Mouse (Mus musculus): Measurements from ENCODE around the gene Lrrc20.

Lrrc20 gene

DNA sequence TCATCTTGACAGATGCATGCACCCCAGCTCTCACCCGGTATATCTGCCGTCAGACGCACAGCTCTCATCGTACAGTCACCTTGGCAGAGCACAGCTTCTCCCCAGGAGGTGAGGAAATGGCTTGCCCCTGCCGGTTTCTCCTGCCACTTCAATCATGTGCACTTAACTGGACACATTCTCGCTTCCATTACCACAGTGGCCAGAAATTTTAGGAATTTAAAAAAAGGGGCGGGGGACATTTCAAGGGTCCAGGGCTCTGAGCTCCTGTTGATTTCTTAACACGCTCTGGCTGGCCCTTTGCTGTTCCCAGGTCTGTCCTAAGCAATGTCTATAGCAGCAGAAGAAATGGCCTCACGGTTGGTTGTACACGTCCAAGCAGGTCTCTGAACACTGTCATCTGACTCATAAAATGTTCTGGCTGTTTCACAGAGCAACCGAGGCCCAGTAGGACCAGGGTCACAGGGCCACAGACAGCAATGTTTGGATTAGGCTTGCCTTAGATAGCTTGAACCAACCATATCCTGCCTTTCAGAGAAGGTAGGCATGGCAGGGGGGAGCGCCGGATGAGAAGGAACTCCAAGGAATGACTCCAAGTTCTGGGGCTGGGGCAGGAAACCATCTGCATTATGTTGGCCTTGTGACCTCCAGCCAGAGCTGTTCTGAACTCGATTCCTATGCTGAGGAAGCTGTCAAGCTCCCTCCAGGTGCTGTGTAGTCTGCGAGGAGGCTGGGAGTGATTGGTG is 151.8 kb downstream of the Lrrc20 start:
- DNase-seq (ENCODE audit: inconsistent age in 2 of 2, low spot score in 1 of 2), result peak in 1 of 2 experiments; percentile 18

DNA sequence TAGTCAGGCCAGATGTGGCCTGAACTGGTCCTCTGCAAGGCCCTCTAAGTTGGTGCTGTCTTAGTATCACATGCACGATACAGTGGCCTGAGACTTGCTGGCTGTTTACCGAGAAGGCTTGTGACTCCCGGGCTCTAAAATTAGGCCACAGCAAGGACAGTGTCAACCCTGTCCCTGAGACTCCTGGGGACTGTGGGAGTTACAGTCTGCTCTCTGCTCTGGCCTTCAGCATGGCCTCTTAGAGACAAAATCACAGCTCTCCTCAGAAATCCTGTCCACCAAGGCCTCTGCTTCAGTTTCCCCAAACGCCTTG is 152.3 kb downstream of the Lrrc20 start:
- peak; percentile 66 to 91 for DNase-seq (ENCODE audit: inconsistent age in 2 of 2, low spot score in 1 of 2)
